Mouse (Mus musculus) brain, adult 2 months (tissue): ENCODE data around the gene Lhx6.

Source experiments
- DNase-seq: peaks from one replicate; pipeline ENCODE4 v3.0.0; 2011; ENCODE audit warnings: low read depth, low spot score

Lhx6 gene

DNA sequence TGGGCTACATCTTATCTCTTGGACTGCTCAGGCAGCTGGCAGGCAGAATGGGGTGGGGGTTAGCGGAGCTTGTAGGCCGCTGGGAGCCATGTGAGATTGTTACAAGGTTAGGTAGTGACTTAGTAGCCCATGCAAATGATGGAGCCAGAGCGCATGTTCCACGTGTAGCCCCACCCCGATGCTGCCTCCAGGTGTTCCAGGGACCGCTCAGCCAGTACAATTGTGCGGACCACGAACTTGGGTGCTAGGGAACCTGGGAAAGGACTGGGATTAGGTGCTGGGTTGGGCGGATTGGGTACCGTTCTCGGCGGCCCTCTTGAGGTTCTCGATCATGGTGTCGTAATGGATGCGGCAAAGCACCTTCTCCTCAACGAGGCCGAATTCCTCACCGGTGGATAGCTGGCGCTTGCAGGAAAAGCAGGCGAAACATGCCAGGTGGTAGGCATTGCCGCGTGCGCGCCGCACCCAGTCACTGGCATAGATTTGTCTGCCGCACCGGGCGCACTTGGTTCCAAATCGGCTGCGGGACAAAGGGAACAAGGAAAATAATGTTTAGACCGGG, 11.2 kb downstream of the Lhx6 start:
- no peak for DNase-seq

GRCm38 (mm10) chr2:36093301-36093700, 11.9 kb downstream of the Lhx6 start:
- no peak for DNase-seq

DNA sequence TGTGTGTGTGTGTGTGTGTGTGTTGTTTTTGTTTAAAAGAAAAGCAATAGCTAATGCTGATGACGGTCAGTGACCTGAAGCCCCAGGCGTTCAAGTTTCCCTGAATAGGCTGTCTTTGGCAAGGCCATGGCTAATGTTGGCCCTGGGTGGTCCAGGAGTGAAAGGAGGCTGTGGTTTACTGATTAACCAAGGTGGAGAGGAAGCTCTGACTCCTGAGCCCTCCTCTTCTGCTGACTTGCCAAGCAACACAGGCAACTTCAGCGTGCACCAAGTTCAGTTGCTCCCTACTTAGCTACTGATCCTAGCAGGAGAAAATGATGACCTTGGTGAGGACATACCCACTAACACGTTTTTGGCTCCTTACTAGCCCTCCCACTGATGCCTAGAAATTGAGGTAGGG, 12.5 kb downstream of the Lhx6 start:
- no peak for DNase-seq

GRCm38 (mm10) chr2:36090853-36091741, 14.1 kb downstream of the Lhx6 start:
- DNase-seq: no peak

DNA sequence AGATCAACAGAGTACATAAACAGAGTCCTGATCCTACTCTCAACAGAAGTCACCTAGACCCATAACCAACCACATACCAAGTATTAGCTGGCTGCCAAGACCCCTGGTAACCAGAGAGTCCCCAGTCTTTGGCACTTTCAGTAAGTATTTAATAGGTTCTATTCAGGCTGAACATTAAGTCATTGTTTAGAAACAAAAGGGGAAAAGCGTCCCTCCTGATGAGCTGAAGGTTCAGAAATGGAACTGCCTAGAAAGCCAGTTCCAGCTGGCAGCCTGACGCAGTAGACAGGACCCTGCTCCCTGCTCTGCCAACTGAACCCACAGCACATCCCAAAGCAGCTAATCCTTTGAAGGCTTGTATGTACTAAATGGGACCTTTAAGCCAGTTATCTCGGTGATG, 16.0 kb downstream of the Lhx6 start:
- no peak for DNase-seq

- DNase-seq: no peak
Observed at GRCm38 (mm10) chr2:36085041-36085440, 20.2 kb downstream of the Lhx6 start.

DNA sequence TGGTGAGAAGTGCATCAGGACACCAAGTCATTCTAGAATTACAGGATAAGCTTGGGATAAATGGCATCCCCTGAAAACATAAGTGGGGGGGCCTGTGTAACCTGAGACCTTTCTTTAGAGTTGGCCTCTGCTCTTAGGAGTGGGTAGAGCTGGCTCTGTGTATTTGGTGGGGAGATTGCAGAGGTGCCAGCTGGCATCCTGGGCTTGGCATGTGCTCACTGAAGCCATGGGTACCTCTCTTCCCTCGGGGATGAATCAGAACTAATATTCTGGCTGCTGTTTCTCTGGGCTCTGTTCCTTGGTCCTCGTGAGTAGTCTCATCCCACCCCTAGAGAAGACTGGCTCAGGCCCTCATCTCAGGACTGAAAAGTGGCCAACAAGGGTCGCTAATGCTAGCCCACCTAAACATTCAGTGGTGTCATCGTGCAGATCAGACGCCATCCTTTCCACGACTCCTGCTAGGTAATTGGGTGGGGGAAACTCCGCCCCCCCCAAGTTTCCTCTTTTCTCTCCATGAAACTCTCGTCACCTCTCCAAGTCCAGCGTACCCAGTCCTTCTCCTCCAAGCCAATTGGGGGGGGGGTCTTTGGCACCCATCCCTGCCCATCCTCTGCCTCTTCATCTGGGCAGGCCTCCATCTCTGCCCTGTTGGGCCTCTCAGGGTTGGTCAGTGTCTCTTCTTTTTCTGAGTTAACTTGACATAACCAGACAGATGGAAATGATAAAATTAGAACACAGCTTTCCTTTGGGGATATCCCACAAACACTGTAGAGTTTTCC, 22.2 kb downstream of the Lhx6 start:
- DNase-seq: no peak

DNA sequence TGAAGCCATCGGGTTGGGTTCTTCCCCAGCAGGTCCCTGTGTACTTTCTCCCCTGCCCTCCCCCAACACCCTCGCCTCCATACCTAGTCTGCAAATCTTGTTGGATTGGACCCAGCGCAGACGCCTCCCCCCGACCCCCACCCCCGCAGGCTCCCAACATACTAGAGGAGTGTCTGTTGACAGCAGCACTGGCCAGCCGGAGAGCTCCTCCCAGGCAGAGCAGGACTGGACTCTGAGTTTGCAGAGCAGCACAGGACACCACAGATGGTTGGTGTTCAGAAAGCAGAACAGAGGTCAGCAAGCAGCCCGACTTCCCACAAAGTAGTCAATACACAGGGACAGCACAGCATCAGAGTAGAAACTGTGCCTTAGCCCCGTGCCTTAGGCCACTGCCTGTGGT, 23.8 kb downstream of the Lhx6 start:
- DNase-seq: no peak

DNA sequence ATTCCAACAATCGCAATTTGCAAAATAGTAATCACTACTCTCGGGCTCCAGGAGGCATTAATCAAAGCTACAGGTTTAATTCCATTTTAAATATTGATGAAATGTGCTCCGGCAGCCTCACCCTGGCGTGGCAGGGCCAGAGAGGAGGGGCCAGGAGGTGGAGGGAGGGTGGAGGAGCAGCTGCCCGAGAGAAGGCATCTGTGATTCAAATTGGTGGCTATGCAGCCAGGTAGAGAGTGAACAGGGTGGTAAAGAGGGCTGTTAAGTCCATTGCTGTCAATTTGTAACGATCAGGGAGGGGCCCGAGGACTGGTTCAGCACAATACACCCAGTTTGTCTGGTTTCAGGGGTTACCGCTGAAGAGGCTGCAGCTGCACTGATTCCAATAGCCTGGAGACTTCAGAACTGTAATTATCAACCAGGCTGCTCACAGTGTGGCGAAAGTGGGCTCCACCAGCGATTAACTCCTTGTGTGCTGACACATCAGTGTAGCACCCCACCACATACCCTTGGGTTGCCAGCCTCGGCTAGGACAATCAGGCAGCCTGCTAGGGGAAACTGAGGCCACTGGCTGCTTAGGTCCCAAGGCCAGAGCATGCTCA, 27.9 kb downstream of the Lhx6 start:
- DNase-seq: no peak

- no peak for DNase-seq
Observed at GRCm38 (mm10) chr2:36075210-36075609, 30.0 kb downstream of the Lhx6 start.

GRCm38 (mm10) chr2:36073781-36074180, 31.4 kb downstream of the Lhx6 start:
- no peak for DNase-seq

DNA sequence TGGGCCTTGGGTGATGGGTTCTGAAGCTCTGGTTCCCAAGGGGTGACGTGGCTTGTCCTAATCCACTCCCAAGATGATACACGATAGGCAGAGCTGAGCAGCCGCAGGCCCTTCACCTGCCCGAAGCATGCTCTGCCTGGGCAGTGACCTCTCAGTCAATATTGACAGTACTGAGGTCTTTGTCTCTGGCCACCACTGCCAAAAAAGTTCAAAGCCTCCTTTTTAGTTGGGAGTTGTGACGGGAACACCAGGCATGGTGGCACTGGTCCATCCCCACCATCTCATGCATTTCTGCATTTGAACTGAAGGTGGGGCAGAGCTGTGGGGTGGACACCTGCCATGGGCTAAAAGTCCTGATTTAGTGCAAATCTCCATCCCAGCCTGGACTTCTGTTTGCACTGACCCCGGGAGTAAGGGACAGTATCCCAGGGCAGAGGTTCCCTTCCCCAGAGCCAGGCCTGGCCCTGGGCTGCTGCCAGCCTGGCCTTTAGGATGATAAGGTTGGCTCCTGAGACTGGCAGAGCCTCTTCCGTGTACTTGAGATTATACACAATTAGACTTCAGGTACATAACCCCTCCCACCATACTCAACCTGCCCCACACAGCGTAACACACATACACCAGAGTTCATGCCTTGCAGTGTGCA, 33.4 kb downstream of the Lhx6 start:
- DNase-seq: no peak

GRCm38 (mm10) chr2:36067132-36067531, 38.1 kb downstream of the Lhx6 start:
- DNase-seq: no peak

DNA sequence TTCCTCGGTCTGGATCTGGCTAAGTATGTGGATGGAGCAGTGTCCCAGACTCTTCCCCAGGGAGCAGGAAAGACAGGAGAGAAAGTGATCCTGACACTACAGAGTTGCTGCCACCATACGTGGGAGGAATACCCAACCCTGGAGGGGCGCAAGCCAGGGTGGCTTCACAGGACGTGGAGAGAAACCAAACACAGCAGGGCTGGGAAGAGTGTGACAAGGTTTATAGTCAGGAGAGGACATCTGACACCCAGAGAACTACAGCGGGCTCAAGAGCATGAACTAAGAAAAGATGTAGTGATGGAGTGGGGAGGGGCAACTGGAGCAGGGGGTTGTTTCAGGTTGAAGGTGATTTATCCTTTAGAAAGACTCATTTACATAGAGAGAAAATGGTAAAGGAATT, 43.8 kb downstream of the Lhx6 start:
- no peak for DNase-seq

GRCm38 (mm10) chr2:36056248-36056647, 49.0 kb downstream of the Lhx6 start:
- DNase-seq: no peak

GRCm38 (mm10) chr2:36053249-36053648, 52.0 kb downstream of the Lhx6 start:
- DNase-seq: peak; percentile 71

DNA sequence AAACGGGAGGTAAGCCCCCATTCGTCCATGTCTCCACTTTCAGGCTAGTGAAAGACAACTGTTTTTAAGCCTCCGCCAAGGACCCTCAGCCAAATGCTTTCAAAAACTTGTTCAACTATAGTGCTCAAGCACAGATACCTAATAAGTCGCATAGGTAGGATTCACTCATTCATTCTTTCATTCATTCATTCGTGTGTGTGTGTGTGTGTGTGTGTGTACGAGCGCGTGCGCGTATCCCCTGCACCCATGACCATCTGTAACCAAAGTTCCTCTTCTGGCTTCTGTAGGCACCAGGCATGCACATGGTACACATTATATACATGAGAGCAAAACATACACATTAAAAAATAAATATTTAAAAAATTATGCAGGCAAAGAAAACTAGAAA, 55.6 kb downstream of the Lhx6 start:
- no peak for DNase-seq

- peak; percentile 99 for DNase-seq
Observed at GRCm38 (mm10) chr2:36048748-36049566, 56.3 kb downstream of the Lhx6 start, which contains the start of the genes Ndufa8 and Morn5. Gene Ndufa8 (minus strand): TSS chr2:36049406. Gene Morn5 (plus strand): TSS chr2:36049458.

- DNase-seq: no peak
Observed at GRCm38 (mm10) chr2:36048164-36048563, 57.0 kb downstream of the Lhx6 start.

DNA sequence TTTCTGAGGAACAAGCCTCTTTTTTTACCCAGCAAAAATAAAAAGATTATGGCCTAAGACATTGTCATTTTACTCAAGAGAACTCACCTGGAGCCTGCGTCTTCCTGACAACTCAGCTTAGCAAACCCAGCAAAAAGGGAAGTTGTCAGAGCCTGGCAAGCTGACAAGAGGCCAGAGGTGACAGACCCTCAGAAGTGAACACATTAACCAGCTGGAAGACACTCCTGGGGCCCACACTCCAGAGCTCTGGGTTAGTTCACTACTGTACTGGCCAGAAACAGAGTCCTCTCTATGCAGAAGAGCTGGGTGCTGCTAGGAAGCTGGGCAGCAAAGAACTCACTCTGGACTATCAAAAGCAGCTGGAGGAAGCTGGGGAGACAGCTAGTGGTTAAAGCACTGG, 64.3 kb downstream of the Lhx6 start:
- no peak for DNase-seq
